Mouse (Mus musculus): ENCODE measurements around the gene Ndufc2.
A peak's percentile ranks its signal among the peaks of the same experiment; 100 is the strongest.

DNA sequence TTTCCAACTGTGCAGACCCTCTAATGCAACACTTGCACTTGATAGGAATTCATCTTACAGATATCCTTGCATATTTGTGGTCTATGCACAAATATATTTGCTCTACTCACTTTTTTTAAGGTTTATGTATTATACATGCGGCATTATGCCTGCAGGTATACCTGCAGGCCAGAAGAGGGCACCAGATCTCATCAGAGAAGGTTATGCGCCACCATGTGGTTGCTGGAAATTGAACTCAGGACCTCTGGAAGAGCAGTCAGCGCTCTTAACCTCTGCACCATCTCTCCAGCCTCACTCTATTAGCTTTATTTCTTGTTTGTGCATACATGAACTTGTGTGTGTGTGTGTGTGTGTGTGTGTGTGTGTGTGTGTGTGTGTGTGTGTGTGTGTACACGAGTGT, 38.3 kb upstream of the Ndufc2 start:
- TF ChIP-seq CTCF (IDR thresholded peaks at IDR 0.05; ENCODE audit: borderline replicate concordance, control insufficient read depth, extremely low read depth, insufficient read depth, low read length, poor library complexity) (peak; percentile 34; the same call in 1 of the 2 replicates), POLR2A (IDR thresholded peaks at IDR 0.05; ENCODE audit: control insufficient read depth, extremely low read depth, insufficient read depth, low read length, poor library complexity) (no peak)

All from thymus, adult 2 months (tissue).